Mouse (Mus musculus) liver, embryonic 16.5 days (tissue): ENCODE measurements around the gene Fra10ac1. TPM values are rescaled to one million over a fixed set of nuclear protein-coding genes. Genes with fewer than 3 reads are reported as not detected.
A peak's percentile ranks its signal among the peaks of the same experiment; 100 is the strongest.

Source experiments
- ATAC-seq: fragments of 200-750 bp; cut with Nextera tagmentation; 2 replicates; pipeline ENCODE4 v1.8.0; 2017; ENCODE audit warnings: low read depth, mild to moderate bottlenecking, moderate number of reproducible peaks, moderate library complexity
- H3K27ac ChIP-seq: fragments of 300-500 bp; sonication (generic); 2 replicates; pipeline ENCODE4 v1.5.1; 2014; ENCODE audit warnings: mild to moderate bottlenecking, low read length
- H3K27me3 ChIP-seq: fragments of 300-500 bp; sonication (generic); 2 replicates; pipeline ENCODE4 v1.6.1; 2014; ENCODE audit warnings: low read depth, low read length, mixed read lengths; ENCODE audit not compliant: control insufficient read depth, insufficient read depth
- H3K36me3 ChIP-seq: fragments of 300-500 bp; sonication (generic); 2 replicates; pipeline ENCODE4 v1.6.1; 2014; ENCODE audit warnings: mild to moderate bottlenecking; ENCODE audit not compliant: control insufficient read depth, insufficient read depth
- H3K4me1 ChIP-seq: fragments of 300-500 bp; sonication (generic); 2 replicates; pipeline ENCODE4 v1.6.1; 2014; ENCODE audit warnings: low read depth, low read length, mixed read lengths; ENCODE audit not compliant: control insufficient read depth
- H3K4me2 ChIP-seq: fragments of 300-500 bp; sonication (generic); 2 replicates; pipeline ENCODE4 v1.6.1; 2014; ENCODE audit warnings: low read depth, low read length, mixed read lengths
- H3K4me3 ChIP-seq: fragments of 300-500 bp; sonication (generic); 2 replicates; pipeline ENCODE4 v1.5.1; 2014; ENCODE audit warnings: low read depth, mild to moderate bottlenecking, low read length
- H3K9ac ChIP-seq: fragments of 300-500 bp; sonication (generic); 2 replicates; pipeline ENCODE4 v1.6.1; 2014; ENCODE audit warnings: low read depth, low read length
- H3K9me3 ChIP-seq: fragments of 300-500 bp; sonication (generic); replicated peaks from 2 replicates; pipeline ENCODE4 v1.6.1; 2016; ENCODE audit warnings: low read length; ENCODE audit not compliant: control insufficient read depth
- WGBS: fragments of 180-500 bp; shearing (Covaris S2); extraction: QIAGEN DNeasy Blood & Tissue Kit; methylation state at CpG from one replicate; pipeline ENCODE4 v1.1.7; 2014; ENCODE audit not compliant: insufficient replicate concordance; 5-methylcytosine and 5-hydroxymethylcytosine counted together
- polyA plus RNA-seq: library from polyadenylated mRNA; unstranded; fragments of >200 nt; fragmentation: Nextera tagmentation; extraction: Ambion mirVana; gene quantifications from 2 replicates; pipeline ENCODE4 v1.2.1, GENCODE M21; 2015

The Fra10ac1 gene
- polyA plus RNA-seq: 9.9 and 12.2 TPM in 2 replicates

GRCm38 (mm10) chr19:38223905-38224684 lies at the start of gene Fra10ac1:
TSS of gene Fra10ac1 (minus strand) at chr19:38224156.
- under 1% methylated on average over 49 of the region's 49 CpGs for WGBS
- peak within 1 kb of the TSS; percentile 74 for H3K9ac ChIP-seq
- no peaks in the 10 kb centered on the region for H3K27me3 ChIP-seq
- H3K4me2 ChIP-seq: peak within 1 kb of the TSS; percentile 71
- peak within 1 kb of the TSS; percentile 70 for H3K4me3 ChIP-seq
- no peaks in the 10 kb centered on the region for H3K9me3 ChIP-seq
- H3K36me3 ChIP-seq: no peaks in the 10 kb centered on the region
- peaks cover 10% of the 10 kb centered on the region for H3K4me1 ChIP-seq
- ATAC-seq: peak; percentile 95
- H3K27ac ChIP-seq: peak within 1 kb of the TSS; percentile 67

- WGBS: 25% methylated on average over 6 of the region's 6 CpGs
- no peak for ATAC-seq
- Histone ChIP-seq H3K4me3 (no peak overlapping the region), H3K27me3 (no peaks in the 10 kb centered on the region), H3K4me2 (no peak overlapping the region), H3K4me1 (no peaks in the 10 kb centered on the region), H3K27ac (no peak overlapping the region), H3K9me3 (no peaks in the 10 kb centered on the region), H3K36me3 (no peaks in the 10 kb centered on the region), H3K9ac (no peak overlapping the region)
Measured at GRCm38 (mm10) chr19:38271071-38271470, 47.1 kb upstream of the Fra10ac1 start.

GRCm38 (mm10) chr19:38267469-38267868 lies 43.5 kb upstream of the Fra10ac1 start:
- Histone ChIP-seq H3K9me3 (no peaks in the 10 kb centered on the region), H3K4me1 (no peaks in the 10 kb centered on the region), H3K27me3 (peaks cover 8% of the 10 kb centered on the region), H3K27ac (no peak overlapping the region), H3K36me3 (no peaks in the 10 kb centered on the region), H3K9ac (no peak overlapping the region), H3K4me3 (no peak overlapping the region), H3K4me2 (no peak overlapping the region)
- WGBS: 59% methylated on average over 5 of the region's 5 CpGs
- ATAC-seq: no peak

GRCm38 (mm10) chr19:38265767-38266166 lies 41.8 kb upstream of the Fra10ac1 start:
- no peak overlapping the region for H3K4me2 ChIP-seq
- H3K36me3 ChIP-seq: no peaks in the 10 kb centered on the region
- no peak overlapping the region for H3K9ac ChIP-seq
- H3K4me1 ChIP-seq: no peaks in the 10 kb centered on the region
- 64% methylated on average over 5 of the region's 5 CpGs for WGBS
- no peak overlapping the region for H3K27ac ChIP-seq
- no peaks in the 10 kb centered on the region for H3K9me3 ChIP-seq
- no peak overlapping the region for H3K4me3 ChIP-seq
- peaks cover 8% of the 10 kb centered on the region for H3K27me3 ChIP-seq
- ATAC-seq: no peak

- Histone ChIP-seq H3K27me3 (peaks cover 8% of the 10 kb centered on the region), H3K9me3 (no peaks in the 10 kb centered on the region), H3K4me2 (no peak within 1 kb of the TSS), H3K27ac (no peak within 1 kb of the TSS), H3K9ac (no peak within 1 kb of the TSS), H3K4me3 (no peak within 1 kb of the TSS), H3K36me3 (no peaks in the 10 kb centered on the region), H3K4me1 (no peaks in the 10 kb centered on the region)
- WGBS: 11% methylated on average over 21 of the region's 21 CpGs
- no peak for ATAC-seq
Measured at GRCm38 (mm10) chr19:38264505-38265500, 40.8 kb upstream of the Fra10ac1 start, which contains the start of gene Lgi1. TSS of gene Lgi1 (plus strand) at chr19:38264536.

GRCm38 (mm10) chr19:38263829-38264504 lies 40.0 kb upstream of the Fra10ac1 start:
- Histone ChIP-seq H3K9me3 (no peaks in the 10 kb centered on the region), H3K4me2 (no peak overlapping the region), H3K4me3 (no peak overlapping the region), H3K36me3 (no peaks in the 10 kb centered on the region), H3K27me3 (peaks cover 8% of the 10 kb centered on the region), H3K27ac (no peak overlapping the region), H3K4me1 (no peaks in the 10 kb centered on the region), H3K9ac (no peak overlapping the region)
- WGBS: 12% methylated on average over 14 of the region's 14 CpGs
- no peak for ATAC-seq

- Histone ChIP-seq H3K27ac (no peak overlapping the region), H3K36me3 (no peaks in the 10 kb centered on the region), H3K9ac (no peak overlapping the region), H3K4me2 (no peak overlapping the region), H3K27me3 (peaks cover 8% of the 10 kb centered on the region), H3K9me3 (no peaks in the 10 kb centered on the region), H3K4me1 (no peaks in the 10 kb centered on the region), H3K4me3 (no peak overlapping the region)
- 69% methylated on average over 5 of the region's 5 CpGs for WGBS
- no peak for ATAC-seq
Measured at GRCm38 (mm10) chr19:38261351-38261750, 37.4 kb upstream of the Fra10ac1 start.

GRCm38 (mm10) chr19:38260346-38260745 lies 36.4 kb upstream of the Fra10ac1 start:
- Histone ChIP-seq H3K27me3 (peaks cover 8% of the 10 kb centered on the region; the same call in 1 of the 2 replicates), H3K27ac (no peak overlapping the region), H3K4me2 (no peak overlapping the region), H3K36me3 (no peaks in the 10 kb centered on the region), H3K9ac (no peak overlapping the region), H3K4me1 (no peaks in the 10 kb centered on the region), H3K9me3 (no peaks in the 10 kb centered on the region), H3K4me3 (no peak overlapping the region)
- ATAC-seq: no peak
- WGBS: 36% methylated on average over 4 of the region's 4 CpGs
